Mouse (Mus musculus) large intestine, adult 2 months (tissue): ENCODE data around the gene Olfr901. TPM values are rescaled to one million over a fixed set of nuclear protein-coding genes. Genes with fewer than 3 reads are reported as not detected.
"Not testable (repeated sequence)": the region's sequence is repeated elsewhere in the genome, so short reads cannot be mapped to it uniquely, and the experiment has no call there.

Experiments
- DNase-seq: peaks from one replicate; pipeline ENCODE4 v3.0.0-alpha.2; 2012; ENCODE audit warnings: low read depth, low spot score
- WGBS: fragments of 180-500 bp; shearing (Covaris S2); methylation state at CpG from one replicate; pipeline ENCODE4 v1.1.7; 2018; 5-methylcytosine and 5-hydroxymethylcytosine counted together
- polyA plus RNA-seq: library from polyadenylated mRNA; depleted of rRNA; stranded (reverse); fragments of >200 nt; gene quantifications from 2 replicates; pipeline ENCODE4 v1.2.3, GENCODE M21; 2012; rRNA removed

The Olfr901 gene
- not detected in 2 replicates for polyA plus RNA-seq

DNA sequence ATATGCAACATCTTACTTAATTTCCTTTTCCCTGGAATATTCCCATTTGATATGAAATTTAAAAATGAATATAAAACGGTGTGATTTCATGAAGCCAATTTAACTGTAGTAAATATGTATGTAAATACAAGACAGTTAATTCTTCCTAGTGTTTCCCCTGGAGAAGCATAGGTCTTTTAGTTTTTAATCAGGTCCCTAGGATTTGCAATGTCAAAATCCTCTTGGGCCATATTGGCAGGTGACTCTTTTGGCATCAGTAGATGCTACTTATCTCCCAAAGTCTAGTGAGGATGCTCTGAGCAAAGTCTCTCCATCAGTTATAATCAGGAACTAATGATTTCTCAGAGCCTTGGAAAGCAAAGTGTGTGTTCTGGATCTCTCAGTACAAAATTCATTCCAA lies at the start of gene Olfr901:
TSS of gene Olfr901 (plus strand) at position 301 of the 400 bp plus-strand sequence.
- DNase-seq, result no peak
- WGBS, result 98% methylated on average over 1 of the region's 1 CpGs

DNA sequence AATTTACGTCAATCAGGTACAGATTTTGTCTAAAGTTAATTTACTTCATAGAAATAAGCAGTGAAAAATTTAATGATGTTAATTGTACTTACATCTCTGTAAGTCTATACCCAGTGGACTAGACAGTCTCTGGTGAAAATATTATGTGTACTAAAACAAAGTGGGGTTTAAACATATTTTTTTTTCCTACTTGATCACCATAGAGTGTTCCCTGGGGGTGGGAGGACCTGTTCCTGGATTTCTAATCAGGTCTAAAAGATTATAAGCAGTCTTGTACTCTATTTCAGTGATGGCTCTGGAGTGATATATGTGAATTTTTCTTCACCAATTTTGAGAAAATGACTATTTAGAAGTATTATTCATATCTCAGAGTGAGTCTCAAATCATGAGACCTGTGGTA lies 27.9 kb upstream of the Olfr901 start, which contains the start of gene Olfr147:
TSS of gene Olfr147 (plus strand) at position 301 of the 400 bp plus-strand sequence.
- 83% methylated on average over 1 of the region's 1 CpGs for WGBS

DNA sequence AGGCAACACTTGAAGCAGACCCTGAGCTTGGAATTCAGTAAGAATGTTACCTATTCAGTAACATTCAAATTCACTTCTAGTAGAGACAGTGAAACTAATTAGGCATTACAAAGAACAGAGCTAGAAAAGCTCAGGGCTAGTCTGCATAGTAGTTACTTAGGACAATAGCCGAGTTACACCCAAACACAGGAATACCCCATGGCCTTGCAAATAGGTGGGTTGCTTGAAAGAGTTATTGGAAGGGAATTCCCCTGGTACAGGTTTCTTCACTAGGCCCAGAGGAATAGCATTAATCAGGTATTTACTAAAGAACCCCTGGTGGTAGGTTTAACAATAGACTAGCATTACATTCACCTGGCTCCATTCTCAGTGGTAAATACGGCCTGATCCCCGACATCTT lies 21.8 kb upstream of the Olfr901 start:
- WGBS, result 90% methylated on average over 3 of the region's 3 CpGs
- not testable (repeated sequence) for DNase-seq

More for the DNA sequence above, 27.9 kb upstream of the Olfr901 start, which contains the start of gene Olfr147:
- no peak for DNase-seq

DNA sequence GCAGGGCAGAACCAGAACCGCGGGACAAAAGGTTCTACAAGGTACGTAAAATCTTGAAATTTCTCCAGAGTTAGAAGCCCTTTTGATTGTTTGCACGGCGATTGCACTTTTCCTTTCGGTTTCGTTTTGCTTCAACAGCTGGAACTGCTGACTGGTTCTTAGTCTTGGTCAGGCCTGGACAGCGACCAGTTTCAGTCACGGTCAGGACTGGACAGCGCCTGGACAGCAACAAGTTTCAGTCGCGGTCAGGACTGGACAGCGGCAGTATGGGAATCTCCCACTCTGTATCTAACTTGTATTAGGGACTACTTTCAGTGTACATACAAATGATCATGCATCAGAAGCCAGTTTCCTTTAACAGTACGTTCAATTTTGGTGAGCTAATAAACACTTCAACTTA lies 15.8 kb upstream of the Olfr901 start:
- 91% methylated on average over 14 of the region's 14 CpGs for WGBS
- not testable (repeated sequence) for DNase-seq

DNA sequence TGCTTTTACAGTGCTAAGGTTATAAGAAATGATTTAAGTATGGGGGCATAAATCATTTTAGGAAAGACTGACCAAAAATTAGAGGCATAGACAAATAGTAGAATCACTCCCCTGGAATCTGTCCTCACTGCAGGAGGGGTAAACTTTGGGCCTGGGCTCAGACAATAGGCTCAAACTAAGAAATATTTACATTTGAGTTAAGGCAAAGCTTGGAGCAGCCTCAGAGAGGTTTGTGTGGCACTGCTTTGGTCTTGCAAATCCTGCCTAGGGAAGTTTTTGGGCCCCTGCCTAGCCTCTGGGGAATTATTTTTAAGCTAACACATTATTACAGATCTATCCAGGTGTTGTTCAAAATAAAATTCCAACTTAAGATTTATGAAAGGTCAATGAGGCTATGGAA lies 5.5 kb upstream of the Olfr901 start:
- DNase-seq, result no peak

DNA sequence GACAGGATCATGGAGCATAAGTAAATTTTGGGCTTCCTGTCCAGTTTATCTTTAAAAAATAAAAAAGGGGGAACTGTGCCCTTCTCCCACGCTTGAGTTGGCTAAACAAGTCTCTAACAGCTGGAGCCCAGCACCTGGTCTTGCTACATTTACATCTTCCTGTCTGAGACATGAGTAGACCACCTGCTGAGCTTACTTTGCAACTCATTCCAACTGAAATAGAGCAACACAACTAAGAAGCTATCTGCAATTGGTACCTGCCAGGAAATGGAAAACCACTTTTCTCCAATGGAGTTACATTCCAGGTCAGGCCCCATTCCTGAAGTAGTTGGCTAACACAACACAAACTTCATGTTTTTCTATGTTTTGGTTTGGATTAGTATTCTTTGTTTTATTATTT lies 2.2 kb upstream of the Olfr901 start:
- 29% methylated on average over 1 of the region's 1 CpGs for WGBS
- DNase-seq, result no peak

DNA sequence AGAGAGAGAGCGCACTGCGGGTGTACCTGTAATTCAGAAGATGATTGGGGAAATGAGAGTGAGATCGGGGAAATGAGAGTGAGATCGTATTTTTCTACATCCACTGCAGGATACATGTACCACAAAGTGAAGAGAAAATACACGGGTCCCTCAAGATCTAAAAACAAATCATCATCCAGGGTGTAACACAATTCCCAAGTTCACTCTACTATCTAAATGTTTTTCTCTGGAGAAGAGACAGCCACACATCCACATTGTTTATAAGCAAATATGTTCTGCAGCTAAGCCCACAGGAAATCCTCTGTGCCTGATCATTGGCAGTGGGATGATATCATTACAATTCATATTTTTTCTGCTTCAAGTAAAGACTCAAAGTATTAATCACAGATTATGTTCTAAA lies 18.1 kb downstream of the Olfr901 start, which contains the start of gene Olfr902:
TSS of gene Olfr902 (plus strand) at position 301 of the 400 bp plus-strand sequence.
- WGBS, result 89% methylated on average over 5 of the region's 5 CpGs
- no peak for DNase-seq

DNA sequence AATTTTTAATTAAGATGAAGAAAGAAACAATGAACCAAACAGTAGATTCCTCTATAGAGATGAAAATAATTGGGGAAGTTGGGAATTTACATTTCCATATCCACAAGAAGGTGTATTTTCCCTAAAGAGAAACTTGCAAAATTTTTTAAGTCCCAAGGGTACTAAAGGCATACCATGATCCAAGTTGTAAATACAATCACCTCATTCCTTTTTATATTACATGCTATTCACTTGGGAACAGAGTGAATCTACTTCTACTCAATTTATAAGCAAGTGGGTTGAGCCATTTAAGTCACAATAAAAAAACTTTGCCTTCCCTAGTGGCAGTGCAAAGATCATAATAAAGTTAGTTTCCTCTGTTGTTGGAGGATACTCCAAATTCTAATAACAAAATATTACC lies 33.6 kb downstream of the Olfr901 start, which contains the start of gene Olfr904:
TSS of gene Olfr904 (plus strand) at position 301 of the 400 bp plus-strand sequence.
- no peak for DNase-seq

DNA sequence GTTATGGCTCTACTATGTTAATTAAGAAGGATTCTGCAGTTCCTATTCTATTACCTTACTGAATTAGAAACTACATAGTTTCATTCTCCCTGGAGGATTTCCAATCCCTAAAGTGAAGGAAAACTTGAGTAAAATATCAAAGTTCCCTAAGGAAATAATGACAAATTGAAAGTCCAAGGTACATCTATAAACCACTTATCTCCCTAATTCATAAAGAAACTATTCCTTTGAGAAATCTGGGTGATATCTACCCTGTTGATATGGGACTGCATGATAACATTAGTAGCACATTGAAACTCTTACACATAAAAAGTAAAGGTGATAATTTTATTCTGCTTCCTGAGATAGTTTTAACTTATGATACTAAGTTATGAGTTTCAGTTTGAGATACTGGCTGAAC lies 41.6 kb downstream of the Olfr901 start, which contains the start of gene Olfr905:
TSS of gene Olfr905 (plus strand) at position 301 of the 400 bp plus-strand sequence.
- DNase-seq, result no peak

Other genes with a start within 250 kb of the Olfr901 start
- not detected in 2 replicates for gene Olfr891, start 248.6 kb upstream of the Olfr901 start, polyA plus RNA-seq
- not detected in 2 replicates for gene Olfr893, start 221.1 kb upstream of the Olfr901 start, polyA plus RNA-seq
- gene Olfr894, start 211.4 kb upstream of the Olfr901 start, polyA plus RNA-seq, result not detected in 2 replicates
- not detected in 2 replicates for gene Olfr143, start 176.7 kb upstream of the Olfr901 start, polyA plus RNA-seq
- gene Olfr895, start 161.6 kb upstream of the Olfr901 start, polyA plus RNA-seq, result not detected in 2 replicates
- not detected in 2 replicates for gene Olfr896-ps1, start 138.3 kb upstream of the Olfr901 start, polyA plus RNA-seq
- gene Olfr25, start 100.4 kb upstream of the Olfr901 start, polyA plus RNA-seq, result not detected in 2 replicates
- not detected in 2 replicates for gene Olfr898, start 81.0 kb upstream of the Olfr901 start, polyA plus RNA-seq
- gene Olfr250, start 62.6 kb upstream of the Olfr901 start, polyA plus RNA-seq, result not detected in 2 replicates
- not detected in 2 replicates for gene Olfr251, start 52.4 kb upstream of the Olfr901 start, polyA plus RNA-seq
- gene Olfr147, start 27.8 kb upstream of the Olfr901 start, polyA plus RNA-seq, result not detected in 2 replicates
- not detected in 2 replicates for gene Olfr902, start 18.2 kb downstream of the Olfr901 start, polyA plus RNA-seq
- gene Olfr904, start 33.7 kb downstream of the Olfr901 start, polyA plus RNA-seq, result not detected in 2 replicates
- gene Olfr905, start 41.7 kb downstream of the Olfr901 start, polyA plus RNA-seq, result not detected in 2 replicates
- not detected in 2 replicates for gene Olfr906, start 57.6 kb downstream of the Olfr901 start, polyA plus RNA-seq
- not detected in 2 replicates for gene Olfr907, start 66.3 kb downstream of the Olfr901 start, polyA plus RNA-seq
- not detected in 2 replicates for gene Olfr911-ps1, start 92.1 kb downstream of the Olfr901 start, polyA plus RNA-seq
- gene Olfr910, start 108.4 kb downstream of the Olfr901 start, polyA plus RNA-seq, result not detected in 2 replicates
- not detected in 2 replicates for gene Olfr912, start 150.7 kb downstream of the Olfr901 start, polyA plus RNA-seq
- gene Olfr913, start 163.3 kb downstream of the Olfr901 start, polyA plus RNA-seq, result not detected in 2 replicates
- not detected in 2 replicates for gene Olfr914, start 175.6 kb downstream of the Olfr901 start, polyA plus RNA-seq
- not detected in 2 replicates for gene Olfr916, start 230.4 kb downstream of the Olfr901 start, polyA plus RNA-seq
- gene Olfr917, start 236.4 kb downstream of the Olfr901 start, polyA plus RNA-seq, result not detected in 2 replicates
- gene Olfr918, start 245.1 kb downstream of the Olfr901 start, polyA plus RNA-seq, result not detected in 2 replicates